Mouse (Mus musculus) gastrocnemius, postnatal 36 days (tissue): ENCODE measurements around the gene Igfbp5. TPM values are rescaled to one million over a fixed set of nuclear protein-coding genes. Genes with fewer than 3 reads are reported as not detected.

Source experiments
- DNase-seq, 2 experiments: peaks; one replicate each; pipeline ENCODE4 v3.0.0; 2022
- intact Hi-C: fragments of 180-260 bp; cut with DNase I; formaldehyde crosslinking; loops from one replicate; pipeline ENCODE4 v1.15.1; 2025
- total RNA-seq, 2 experiments: library from RNA; stranded (reverse); gene quantifications; 2 replicates each; pipeline ENCODE4 v1.2.3; 2021

Igfbp5 gene
- total RNA-seq, 2 experiments from 2014 or later, result 159 to 169 TPM

DNA sequence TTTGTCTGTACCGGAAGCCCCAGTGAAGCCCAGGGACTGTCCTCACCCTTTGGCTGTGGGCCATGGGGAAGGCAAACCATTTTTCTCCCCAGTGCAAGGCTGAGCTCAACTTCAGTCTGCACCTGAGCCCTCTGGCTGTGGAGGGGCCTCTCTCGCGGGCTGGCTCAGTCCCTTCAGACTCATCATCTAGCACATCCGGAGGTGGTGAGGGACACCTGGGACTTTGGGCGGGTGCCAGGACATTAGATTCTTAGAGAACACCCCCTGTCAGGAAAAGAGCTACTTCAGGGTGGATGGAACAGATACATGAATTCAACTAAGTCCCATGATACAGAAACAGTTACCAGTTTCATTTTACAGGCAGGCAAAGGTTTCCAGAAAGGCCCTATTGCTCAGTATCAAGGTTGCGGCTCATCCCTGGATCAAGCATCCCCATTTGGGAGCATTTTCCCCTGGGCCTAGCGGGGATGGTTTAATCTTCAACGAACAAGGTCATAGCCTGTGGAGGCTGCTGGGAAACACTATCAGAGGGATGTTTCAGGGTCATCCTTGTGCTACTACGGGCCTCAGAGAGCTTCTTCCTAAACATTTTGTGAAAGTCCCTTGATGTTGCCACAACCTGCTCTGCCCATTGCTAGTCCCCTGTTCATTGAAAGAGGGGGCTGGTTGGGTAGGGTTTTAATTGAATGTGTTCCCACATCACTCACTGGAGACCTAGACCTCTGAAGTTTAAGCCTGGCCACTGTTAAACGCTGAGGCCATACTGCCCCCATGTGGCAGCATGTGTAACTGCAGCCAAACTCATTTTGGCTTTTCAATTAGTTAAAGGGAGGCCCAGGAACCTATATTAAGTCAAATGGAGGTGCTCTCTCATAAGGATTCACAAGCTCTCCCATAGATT lies 20.1 kb downstream of the Igfbp5 start:
- intact Hi-C loops, result loop anchor here (1.0 to 10.0 kb wide), 2 partner anchors 135 to 540 kb away; no protein-coding TSS in a partner anchor
- no peak for DNase-seq

- intact Hi-C loops, result loop anchor here (1.0 to 10.0 kb wide), 2 partner anchors 134 to 539 kb away; no protein-coding TSS in a partner anchor
- DNase-seq, result no peak
Measured at GRCm38 (mm10) chr1:72853759-72854158, 20.9 kb downstream of the Igfbp5 start.

- intact Hi-C loops, result no loop called here
- no peak for DNase-seq
Measured at GRCm38 (mm10) chr1:72849037-72849436, 25.6 kb downstream of the Igfbp5 start.

DNA sequence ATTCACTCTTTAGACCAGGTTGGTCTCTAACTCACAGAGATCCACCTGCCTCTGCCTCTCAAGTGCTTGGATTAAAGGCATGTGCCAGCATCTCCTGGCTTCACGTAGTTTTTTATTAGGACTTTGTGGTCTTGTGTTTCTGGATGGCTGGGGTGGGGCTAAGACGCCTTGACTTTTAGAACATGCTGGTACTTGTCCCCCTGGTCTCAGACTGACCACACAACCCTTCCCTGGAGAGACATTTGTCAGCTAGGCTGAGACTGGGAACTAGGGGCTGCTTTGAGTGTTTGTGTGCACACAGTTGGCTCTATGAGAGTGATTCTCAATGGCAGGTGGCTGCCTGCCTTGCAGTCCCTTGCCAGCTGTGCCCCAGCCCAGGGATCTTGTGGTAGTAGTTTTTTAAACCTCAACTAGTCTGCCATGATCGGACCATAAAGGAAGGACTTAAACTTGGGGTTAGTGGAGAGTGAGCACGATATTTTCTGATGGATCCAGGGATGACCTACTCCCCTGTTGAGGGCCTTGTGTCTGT lies 26.8 kb downstream of the Igfbp5 start:
- no peak for DNase-seq
- intact Hi-C loops, result no loop called here

DNA sequence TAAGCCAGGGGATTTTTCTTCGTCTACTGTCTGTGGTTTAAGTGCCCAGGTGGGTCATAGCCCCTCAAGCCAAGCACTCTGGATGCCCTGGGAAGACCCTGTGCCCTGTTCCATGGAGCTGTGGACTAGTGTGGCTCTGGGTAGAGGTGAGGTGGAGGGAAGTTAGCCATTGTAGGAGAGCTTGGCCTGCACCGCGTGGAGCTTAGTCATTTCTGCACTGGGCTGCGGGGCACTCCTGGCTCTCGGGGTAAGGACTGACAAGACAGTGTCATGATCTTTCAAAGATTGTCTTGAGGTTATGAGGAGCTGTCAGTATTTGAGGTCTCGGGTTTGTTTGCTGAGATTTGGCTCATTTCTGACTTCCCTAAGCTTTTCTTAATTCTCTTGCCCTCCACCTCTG lies 30.0 kb downstream of the Igfbp5 start:
- intact Hi-C loops, result no loop called here
- no peak for DNase-seq

- intact Hi-C loops, result no loop called here
Measured at GRCm38 (mm10) chr1:72842666-72843459, 31.8 kb downstream of the Igfbp5 start.

GRCm38 (mm10) chr1:72839791-72840190 lies 34.9 kb downstream of the Igfbp5 start:
- intact Hi-C loops, result no loop called here
- no peak for DNase-seq

More at GRCm38 (mm10) chr1:72842666-72843459, 31.8 kb downstream of the Igfbp5 start:
- DNase-seq, result no peak

DNA sequence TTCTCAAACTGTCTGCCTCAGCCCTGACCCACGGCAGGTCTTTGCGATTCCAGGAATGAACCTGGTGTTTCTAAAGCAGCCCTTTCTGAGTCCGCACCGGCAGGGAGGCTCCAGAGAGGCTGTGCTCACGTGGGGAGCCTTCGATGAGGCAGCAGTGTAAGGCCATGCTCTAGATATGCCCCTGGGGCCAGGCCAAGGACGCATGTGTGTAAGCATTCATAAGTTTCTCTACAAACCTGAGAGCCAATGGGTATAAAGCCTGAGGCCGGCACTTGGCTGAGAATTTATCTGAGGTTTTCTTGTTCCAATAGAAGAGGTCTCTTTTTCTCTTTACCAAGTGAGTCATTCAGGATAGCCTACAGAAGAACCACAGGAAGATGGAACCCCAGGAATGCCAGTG lies 35.3 kb downstream of the Igfbp5 start:
- no peak for DNase-seq
- intact Hi-C loops, result no loop called here

GRCm38 (mm10) chr1:72833563-72833962 lies 41.1 kb downstream of the Igfbp5 start:
- intact Hi-C loops, result no loop called here
- DNase-seq, result no peak

GRCm38 (mm10) chr1:72832715-72833153 lies 42.0 kb downstream of the Igfbp5 start:
- intact Hi-C loops, result no loop called here
- DNase-seq, result no peak

DNA sequence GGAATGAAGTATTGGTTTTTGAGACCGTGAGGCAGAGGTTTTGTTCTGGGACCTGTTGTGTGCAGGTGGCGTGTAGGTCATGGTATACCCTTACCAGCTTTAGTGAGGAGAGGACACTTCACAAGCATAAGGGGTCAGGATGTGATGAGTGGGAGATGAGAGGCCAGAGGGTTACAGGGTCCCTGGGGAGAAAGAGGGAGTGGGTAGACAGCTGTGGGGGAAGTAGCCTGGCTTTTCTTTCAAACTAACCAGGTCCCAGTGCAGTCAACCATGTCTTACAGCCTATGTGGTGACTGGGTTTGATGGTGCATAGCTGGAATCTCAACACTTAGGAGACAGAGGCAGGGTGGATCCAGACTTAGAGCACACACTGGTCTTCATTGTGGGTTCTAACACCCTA lies 44.2 kb downstream of the Igfbp5 start:
- intact Hi-C loops, result no loop called here
- DNase-seq, result no peak

DNA sequence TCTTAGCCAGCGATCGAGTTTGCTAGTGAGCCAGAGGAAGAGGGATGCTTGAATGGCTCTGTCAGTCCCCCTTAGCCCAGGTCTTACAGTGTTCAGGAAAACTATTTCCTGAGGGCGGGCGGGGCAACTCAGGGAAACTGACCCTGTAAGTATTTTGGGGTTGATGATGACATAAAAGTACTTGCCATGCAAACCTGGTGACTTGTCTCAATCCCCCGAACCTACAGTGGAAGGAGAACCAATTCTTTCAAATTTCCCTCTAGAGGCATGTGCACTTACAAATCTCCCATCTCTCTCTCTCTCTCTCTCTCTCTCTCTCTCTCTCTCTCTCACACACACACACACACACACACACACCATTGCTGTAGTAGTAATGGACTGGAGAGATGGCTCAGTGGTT lies 45.8 kb downstream of the Igfbp5 start:
- intact Hi-C loops, result no loop called here
- DNase-seq, result no peak

DNA sequence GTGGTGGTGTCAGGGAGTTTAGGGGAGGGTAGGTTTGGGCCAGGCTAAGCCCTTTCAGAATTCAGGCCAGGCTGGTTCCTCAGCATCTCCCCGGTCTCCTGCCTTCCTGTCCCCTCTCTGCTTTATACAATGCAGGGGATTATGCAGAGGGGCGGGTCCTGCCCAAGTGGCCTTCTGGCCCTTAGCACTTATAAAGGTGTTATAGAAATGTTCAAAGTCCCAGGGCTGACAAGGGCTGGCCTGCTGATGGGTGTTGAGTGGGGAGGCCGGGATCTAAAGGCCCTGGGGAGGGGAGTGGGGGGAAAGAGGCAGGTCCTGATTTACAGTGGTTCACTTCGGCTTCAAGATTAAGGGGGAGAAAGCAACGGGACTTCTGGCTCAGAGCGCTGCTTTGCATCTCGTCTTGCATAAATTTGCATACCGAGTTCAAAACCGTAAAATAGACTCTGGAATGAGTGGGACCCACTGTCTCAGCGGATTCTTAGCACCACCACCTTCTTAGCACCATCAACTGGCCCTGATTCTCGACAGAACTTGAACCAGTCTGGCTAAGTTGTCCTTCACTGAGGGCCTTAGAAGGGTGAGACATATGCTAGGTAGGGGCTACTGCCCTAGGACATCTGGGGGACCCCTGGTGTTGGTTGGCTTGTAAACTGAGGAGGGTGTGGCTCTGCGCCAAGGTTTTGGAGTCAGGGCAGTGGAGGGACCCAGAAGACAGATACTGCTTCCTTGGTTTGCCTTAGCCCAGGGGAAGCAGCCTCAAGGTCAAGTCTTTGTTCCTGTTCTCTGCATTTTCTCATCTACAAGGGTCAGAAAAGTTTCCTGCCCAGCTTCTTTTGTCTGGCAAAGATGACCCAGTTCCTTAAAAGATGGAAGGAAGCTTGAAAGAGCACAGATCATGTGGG lies 47.0 kb downstream of the Igfbp5 start:
- no peak for DNase-seq
- intact Hi-C loops, result no loop called here

DNA sequence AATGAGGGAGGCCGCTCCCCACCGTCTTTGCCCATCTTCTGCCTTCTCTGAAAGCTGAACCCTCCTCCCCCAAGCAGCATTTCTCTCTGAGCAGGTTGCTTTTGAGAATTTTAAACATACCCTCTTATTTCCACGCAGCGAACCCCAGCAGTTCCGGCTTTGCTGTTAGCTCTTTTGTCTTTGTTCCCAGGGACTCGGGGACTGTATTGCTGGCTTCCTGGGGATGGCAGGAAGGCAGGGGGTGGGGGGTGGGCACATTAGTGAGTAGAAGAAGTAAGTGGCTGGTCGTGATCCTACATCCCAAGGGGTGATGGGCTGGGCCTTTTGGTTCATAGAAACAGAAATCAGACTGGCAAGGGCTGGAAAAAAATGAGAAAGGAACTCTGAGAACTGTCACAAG lies 47.8 kb downstream of the Igfbp5 start:
- no peak for DNase-seq
- intact Hi-C loops, result no loop called here

- no peak for DNase-seq
- intact Hi-C loops, result no loop called here
Measured at GRCm38 (mm10) chr1:72826446-72826845, 48.2 kb downstream of the Igfbp5 start.

GRCm38 (mm10) chr1:72825921-72826320 lies 48.8 kb downstream of the Igfbp5 start:
- DNase-seq, result no peak
- intact Hi-C loops, result no loop called here

GRCm38 (mm10) chr1:72825286-72825685 lies 49.4 kb downstream of the Igfbp5 start:
- intact Hi-C loops, result no loop called here
- no peak for DNase-seq

DNA sequence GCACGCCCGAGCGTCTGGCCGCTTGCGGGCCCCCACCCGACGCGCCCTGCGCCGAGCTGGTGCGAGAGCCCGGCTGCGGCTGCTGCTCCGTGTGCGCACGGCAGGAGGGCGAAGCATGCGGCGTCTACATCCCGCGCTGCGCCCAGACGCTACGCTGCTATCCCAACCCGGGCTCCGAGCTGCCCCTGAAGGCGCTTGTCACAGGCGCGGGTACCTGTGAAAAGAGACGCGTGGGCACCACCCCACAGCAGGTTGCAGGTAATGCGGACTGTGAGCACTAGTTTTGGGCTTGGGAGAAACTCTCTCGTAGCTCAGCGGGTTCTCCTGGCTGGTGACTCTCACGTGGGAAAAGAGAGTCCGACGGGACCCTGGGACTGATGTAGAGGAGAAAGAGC lies 50.0 kb downstream of the Igfbp5 start:
- DNase-seq, result no peak
- intact Hi-C loops, result no loop called here

DNA sequence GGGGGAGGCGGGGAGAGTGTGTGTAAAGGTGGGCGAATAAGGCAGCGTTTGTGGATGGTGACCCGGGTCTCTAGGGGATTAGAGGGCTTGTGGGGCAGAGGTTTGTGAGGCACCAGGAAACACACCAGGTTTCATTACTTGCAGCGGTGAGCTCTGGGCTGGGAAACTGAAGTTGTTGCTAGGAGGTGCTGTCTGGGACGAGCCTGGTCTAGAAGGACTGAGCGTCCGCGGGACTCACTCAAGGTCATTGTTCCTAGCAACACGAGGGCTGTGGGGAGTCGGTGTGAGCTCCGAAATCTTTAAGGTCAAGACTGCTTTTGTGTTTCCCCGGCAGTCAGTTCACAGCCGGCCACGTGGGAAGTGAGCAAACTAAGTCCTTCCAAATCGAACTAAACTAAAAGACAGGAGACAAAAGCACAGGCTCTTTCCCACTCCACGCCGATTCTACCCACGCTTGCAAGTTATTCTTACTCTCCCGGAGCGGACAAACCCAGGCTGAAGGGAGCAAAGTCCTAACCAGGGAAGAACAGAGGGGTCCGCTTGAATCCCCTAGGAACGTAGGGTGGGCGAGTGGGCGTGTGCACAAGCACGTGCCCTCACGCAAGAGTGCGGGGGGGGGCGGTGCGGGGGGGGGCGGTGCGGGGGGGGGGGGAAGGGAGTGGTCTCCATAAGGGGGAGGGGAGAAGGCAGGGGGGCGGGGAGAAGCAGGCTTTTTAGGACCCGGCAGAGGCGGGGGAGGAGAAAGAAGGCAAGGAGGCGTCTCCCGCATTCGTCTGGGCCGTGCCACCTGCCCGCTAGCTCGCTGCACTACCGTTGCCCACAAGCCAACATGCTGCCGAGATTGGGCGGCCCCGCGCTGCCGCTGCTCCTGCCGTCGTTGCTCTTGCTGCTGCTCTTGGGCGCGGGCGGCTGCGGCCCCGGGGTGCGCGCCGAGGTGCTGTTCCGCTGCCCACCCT lies 50.7 kb downstream of the Igfbp5 start, which contains the start of gene Igfbp2:
Gene Igfbp2 (plus strand): TSS at position 753 of the 956 bp plus-strand sequence.
- DNase-seq, result no peak
- intact Hi-C loops, result no loop called here
